Mouse (Mus musculus): ENCODE results near the gene Wrap73. TPM values are rescaled to one million over a fixed set of nuclear protein-coding genes. Genes with fewer than 3 reads are reported as not detected.

The Wrap73 gene
- polyA plus RNA-seq, 1 experiment from 2014 or later, result 48.5 TPM

DNA sequence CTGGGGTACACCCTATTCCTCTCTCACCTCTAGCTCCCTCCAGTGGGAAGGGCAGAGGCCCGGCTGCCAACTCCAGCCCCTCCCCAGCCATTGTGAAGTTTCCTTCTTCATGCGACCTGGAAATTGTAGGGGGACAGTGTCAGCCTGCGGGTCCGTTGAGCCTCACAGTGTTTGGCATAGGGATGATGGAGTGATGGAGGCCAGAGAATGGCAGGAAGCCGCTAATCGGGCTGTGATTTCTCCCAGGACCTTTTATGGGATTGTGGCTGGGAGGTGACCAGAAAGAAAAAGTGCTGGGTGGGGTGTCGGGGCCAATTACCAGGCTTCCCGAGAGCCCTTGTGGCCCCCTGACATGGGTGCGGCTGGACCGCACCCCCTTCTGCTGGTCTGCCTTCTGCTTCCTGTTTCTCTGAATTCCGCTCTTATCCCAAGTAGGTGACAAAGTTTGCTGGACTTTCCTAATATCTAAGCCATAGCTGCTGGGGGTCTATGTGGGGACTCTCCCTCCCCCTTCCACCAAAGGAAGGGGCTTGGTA is 43.9 kb downstream of the Wrap73 start:
- ATAC-seq (ENCODE audit: insufficient number of reproducible peaks, insufficient read depth, low FRiP score, low TSS enrichment, low read depth), result no peak
- Histone ChIP-seq H3K27ac (no peak overlapping the region), H3K9ac (replicated peaks) (no peak overlapping the region), H3K9me3 (no peaks in the 10 kb centered on the region), H3K27me3 (no peaks in the 10 kb centered on the region), H3K36me3 (peaks cover 72% of the 10 kb centered on the region), H3K4me3 (replicated peaks) (no peak overlapping the region), H3K4me2 (no peak overlapping the region), H3K4me1 (replicated peaks) (no peaks in the 10 kb centered on the region; the same call in 1 of the 2 replicates)
- WGBS, result 51% methylated on average over 11 of the region's 11 CpGs

DNA sequence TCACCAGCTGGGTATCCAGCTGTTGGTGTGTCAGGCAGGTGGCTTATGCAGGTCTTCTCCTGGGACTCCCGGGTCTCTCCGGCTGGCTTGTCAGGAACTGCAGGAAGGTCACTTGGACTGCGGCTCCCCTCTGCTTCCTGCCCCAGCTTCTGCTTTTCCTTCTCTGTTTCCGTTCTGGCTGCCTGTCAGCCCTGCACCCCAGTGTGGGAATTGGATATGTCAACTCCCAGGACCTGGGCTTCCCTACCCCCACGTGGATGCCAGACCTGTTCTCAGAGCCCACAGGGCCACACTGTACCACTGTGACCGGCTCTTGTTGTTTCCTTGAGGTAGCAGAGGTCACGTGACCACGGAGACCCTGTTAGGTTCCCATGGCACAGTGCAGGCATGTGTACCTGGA is 46.8 kb downstream of the Wrap73 start:
- Histone ChIP-seq H3K4me3 (replicated peaks) (no peak overlapping the region), H3K9ac (replicated peaks) (no peak overlapping the region), H3K27me3 (no peaks in the 10 kb centered on the region), H3K4me1 (replicated peaks) (no peaks in the 10 kb centered on the region; the same call in 1 of the 2 replicates), H3K4me2 (no peak overlapping the region), H3K27ac (no peak overlapping the region), H3K36me3 (peaks cover 71% of the 10 kb centered on the region), H3K9me3 (no peaks in the 10 kb centered on the region)
- 76% methylated on average over 8 of the region's 8 CpGs for WGBS
- no peak for ATAC-seq (ENCODE audit: insufficient number of reproducible peaks, insufficient read depth, low FRiP score, low TSS enrichment, low read depth)

DNA sequence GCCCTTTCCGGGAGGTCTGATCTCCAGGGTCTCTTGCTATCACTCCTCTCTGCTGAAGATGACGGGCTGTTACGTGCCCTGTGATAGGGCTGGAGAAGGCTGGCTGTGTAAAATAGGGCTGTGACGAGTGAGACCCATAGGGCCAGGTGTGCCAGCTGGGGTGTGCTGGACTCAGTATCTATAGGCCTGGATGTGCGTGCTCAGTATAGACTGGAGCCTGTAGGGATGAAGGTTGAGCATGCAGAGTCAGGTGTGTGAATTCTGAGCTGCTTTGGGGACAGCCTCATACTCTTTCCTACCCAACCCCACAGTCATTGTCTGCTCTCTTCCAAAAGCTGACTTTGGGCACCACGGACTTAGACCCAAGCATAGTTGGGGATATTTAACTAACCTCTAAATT is 55.8 kb downstream of the Wrap73 start:
- Histone ChIP-seq H3K9ac (replicated peaks) (no peak overlapping the region), H3K27ac (peak overlapping the region; percentile 79; the same call in 1 of the 2 replicates), H3K4me2 (no peak overlapping the region), H3K9me3 (no peaks in the 10 kb centered on the region), H3K4me1 (replicated peaks) (peaks cover 19% of the 10 kb centered on the region), H3K4me3 (replicated peaks) (no peak overlapping the region), H3K36me3 (peaks cover 21% of the 10 kb centered on the region; the same call in 1 of the 2 replicates), H3K27me3 (no peaks in the 10 kb centered on the region)
- no peak for ATAC-seq (ENCODE audit: insufficient number of reproducible peaks, insufficient read depth, low FRiP score, low TSS enrichment, low read depth)
- WGBS, result 74% methylated on average over 6 of the region's 6 CpGs

DNA sequence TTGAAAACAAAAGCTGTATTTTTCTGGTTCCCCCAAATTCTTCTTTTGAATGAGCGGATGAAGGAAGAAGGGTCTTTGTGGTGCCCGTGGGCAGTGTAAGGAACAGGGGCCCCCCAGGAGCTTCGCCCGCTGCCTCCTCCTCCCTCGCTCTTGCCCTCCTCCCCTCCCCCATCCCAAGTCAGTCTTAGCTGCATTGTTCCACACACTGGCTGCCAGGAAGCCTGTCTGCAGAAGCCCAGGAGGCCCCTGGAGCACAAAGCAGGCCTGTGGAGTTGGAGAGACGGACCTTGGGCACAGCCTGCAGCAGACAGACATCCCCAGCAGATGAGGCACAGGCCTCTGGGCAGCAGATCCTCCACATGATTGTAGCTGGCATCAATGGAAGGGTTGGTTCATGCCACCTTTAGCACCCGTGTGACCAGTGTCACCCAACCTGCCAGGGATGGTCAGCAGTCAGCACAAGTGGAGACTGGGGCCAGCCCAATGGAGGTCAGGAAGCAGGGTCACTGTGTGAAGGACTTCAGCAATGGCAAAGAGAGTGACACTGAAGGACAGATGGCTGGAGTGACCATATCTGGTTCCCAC is 56.3 kb downstream of the Wrap73 start:
- Histone ChIP-seq H3K4me3 (replicated peaks) (no peak overlapping the region), H3K9ac (replicated peaks) (no peak overlapping the region), H3K27ac (peak overlapping the region; percentile 79), H3K36me3 (peaks cover 21% of the 10 kb centered on the region; the same call in 1 of the 2 replicates), H3K4me2 (no peak overlapping the region), H3K27me3 (no peaks in the 10 kb centered on the region), H3K4me1 (replicated peaks) (peaks cover 19% of the 10 kb centered on the region), H3K9me3 (no peaks in the 10 kb centered on the region)
- no peak for ATAC-seq (ENCODE audit: insufficient number of reproducible peaks, insufficient read depth, low FRiP score, low TSS enrichment, low read depth)
- WGBS, result 52% methylated on average over 7 of the region's 7 CpGs

DNA sequence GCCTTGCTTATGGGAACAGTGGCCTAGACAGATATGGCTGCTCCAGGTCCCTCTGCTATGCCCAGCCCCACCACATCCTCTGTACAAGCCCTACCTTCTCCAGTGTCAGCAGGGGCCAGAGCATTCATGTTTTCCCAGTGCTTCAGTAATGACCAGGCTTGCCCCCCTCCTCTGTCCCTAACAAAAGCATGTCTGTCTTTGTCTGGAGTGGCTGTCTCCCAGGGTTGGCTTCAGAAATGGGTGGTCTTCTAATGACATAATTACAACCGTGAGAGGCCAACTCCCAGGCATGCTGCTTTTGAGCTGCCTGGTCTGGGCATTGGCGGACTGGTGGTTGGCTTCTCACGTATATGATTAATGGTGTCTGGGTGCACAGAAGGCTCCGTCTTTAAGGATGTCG is 59.3 kb downstream of the Wrap73 start:
- WGBS, result 74% methylated on average over 5 of the region's 5 CpGs
- Histone ChIP-seq H3K27ac (no peak overlapping the region), H3K4me3 (replicated peaks) (no peak overlapping the region), H3K4me1 (replicated peaks) (peaks cover 19% of the 10 kb centered on the region), H3K36me3 (peaks cover 6% of the 10 kb centered on the region; the same call in 1 of the 2 replicates), H3K9ac (replicated peaks) (no peak overlapping the region), H3K9me3 (no peaks in the 10 kb centered on the region), H3K4me2 (no peak overlapping the region), H3K27me3 (no peaks in the 10 kb centered on the region)
- no peak for ATAC-seq (ENCODE audit: insufficient number of reproducible peaks, insufficient read depth, low FRiP score, low TSS enrichment, low read depth)

DNA sequence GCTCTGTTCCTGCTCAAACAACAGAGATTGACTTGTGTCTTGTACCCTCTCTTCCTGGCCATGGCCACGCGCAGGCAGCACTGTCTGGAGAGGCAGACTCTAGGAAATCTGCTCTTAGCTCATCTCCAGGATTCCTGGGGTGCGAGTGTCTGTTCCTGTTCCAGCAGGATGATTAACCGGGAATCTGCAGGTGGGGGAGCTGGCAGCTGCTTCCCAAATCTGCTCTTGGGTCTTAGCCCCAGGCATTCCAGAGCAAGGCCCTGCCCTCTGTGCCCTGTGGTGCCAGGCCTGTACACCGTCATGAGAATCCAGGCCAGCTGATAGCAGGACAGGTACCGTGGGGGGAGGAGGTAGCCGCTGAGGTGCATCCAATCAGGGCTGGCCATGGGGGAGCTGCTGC is 62.4 kb downstream of the Wrap73 start:
- ATAC-seq (ENCODE audit: insufficient number of reproducible peaks, insufficient read depth, low FRiP score, low TSS enrichment, low read depth), result no peak
- 87% methylated on average over 7 of the region's 7 CpGs for WGBS
- Histone ChIP-seq H3K4me2 (no peak overlapping the region), H3K4me3 (replicated peaks) (no peak overlapping the region), H3K36me3 (no peaks in the 10 kb centered on the region), H3K27ac (no peak overlapping the region), H3K9ac (replicated peaks) (no peak overlapping the region), H3K9me3 (no peaks in the 10 kb centered on the region), H3K4me1 (replicated peaks) (peaks cover 9% of the 10 kb centered on the region), H3K27me3 (no peaks in the 10 kb centered on the region)

DNA sequence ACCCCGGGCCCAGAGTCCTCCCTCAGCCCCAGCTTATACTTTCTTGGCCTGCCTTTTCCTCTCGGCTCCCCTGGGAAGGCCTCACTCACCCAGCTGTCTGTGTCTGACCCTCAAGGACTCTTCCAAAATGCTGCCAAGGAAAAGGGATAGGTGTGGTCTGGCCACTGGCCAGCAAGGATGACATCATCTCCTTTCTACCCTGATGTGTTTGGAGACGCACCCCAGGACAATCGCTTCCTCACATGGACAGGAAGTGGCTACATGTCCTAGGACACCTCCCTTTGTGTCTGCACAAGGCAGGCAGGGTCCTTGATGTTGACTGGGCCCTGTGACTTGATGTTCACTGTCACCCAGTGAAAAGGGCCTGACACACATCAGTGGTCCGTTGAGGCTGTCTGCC is 63.2 kb downstream of the Wrap73 start:
- Histone ChIP-seq H3K36me3 (no peaks in the 10 kb centered on the region), H3K27me3 (no peaks in the 10 kb centered on the region), H3K27ac (no peak overlapping the region), H3K4me2 (no peak overlapping the region), H3K4me3 (replicated peaks) (no peak overlapping the region), H3K9ac (replicated peaks) (no peak overlapping the region), H3K9me3 (no peaks in the 10 kb centered on the region), H3K4me1 (replicated peaks) (peaks cover 12% of the 10 kb centered on the region)
- ATAC-seq (ENCODE audit: insufficient number of reproducible peaks, insufficient read depth, low FRiP score, low TSS enrichment, low read depth), result no peak
- WGBS, result 78% methylated on average over 5 of the region's 5 CpGs

DNA sequence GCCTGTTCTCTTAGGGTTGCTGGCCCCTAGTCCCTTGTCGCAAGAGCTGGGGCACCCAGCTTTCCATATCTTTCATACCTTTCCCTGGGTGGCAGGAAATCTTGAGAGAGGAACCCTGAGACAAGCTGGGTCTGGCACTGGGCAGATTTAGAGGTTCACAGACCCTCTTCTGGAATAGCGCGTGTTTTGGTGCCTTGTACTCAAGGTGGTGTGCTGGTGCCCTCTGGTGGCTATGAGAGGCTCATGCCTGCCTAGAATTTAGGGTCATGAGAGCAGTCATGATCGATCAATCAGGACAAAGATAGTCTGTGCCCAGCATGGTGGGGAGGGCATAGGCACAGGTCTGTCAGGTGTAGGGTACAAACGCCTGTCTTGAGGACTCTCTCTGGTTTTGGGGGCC is 65.1 kb downstream of the Wrap73 start:
- Histone ChIP-seq H3K27ac (no peak overlapping the region), H3K9ac (replicated peaks) (0 out of 2 replicates have a peak overlapping the region, but pooled peaks have one; percentile 34), H3K36me3 (no peaks in the 10 kb centered on the region; the same call in 1 of the 2 replicates), H3K4me1 (replicated peaks) (peaks cover 20% of the 10 kb centered on the region), H3K4me2 (no peak overlapping the region), H3K27me3 (no peaks in the 10 kb centered on the region), H3K4me3 (replicated peaks) (no peak overlapping the region), H3K9me3 (no peaks in the 10 kb centered on the region)
- no peak for ATAC-seq (ENCODE audit: insufficient number of reproducible peaks, insufficient read depth, low FRiP score, low TSS enrichment, low read depth)
- 12% methylated on average over 5 of the region's 5 CpGs for WGBS

DNA sequence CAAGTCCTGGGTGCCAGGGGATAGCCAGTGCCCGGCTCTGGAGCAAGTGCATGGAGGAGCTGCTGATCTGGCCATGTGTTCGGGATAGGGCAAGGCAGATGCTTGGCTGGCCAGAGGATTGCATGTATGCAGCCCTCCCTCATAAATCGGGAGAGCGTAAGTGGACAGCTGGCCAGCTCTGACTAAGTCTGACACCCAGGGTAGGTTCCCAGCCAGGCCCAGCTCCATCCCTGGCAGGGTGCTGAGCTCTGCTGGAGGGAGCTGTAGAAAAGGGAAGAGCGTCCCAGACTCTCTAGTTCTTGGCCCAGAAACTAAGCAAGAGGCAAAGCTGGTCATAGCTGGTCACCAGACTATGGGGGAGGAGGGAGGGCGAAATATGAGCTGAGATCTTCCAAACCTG is 66.9 kb downstream of the Wrap73 start:
- no peak overlapping the region for H3K4me3 ChIP-seq (replicated peaks)
- H3K27me3 ChIP-seq, result no peaks in the 10 kb centered on the region
- H3K9ac ChIP-seq (replicated peaks), result no peak overlapping the region; the same call in 1 of the 2 replicates
- no peak for ATAC-seq (ENCODE audit: insufficient number of reproducible peaks, insufficient read depth, low FRiP score, low TSS enrichment, low read depth)
- H3K9me3 ChIP-seq, result no peaks in the 10 kb centered on the region
- peaks cover 26% of the 10 kb centered on the region for H3K4me1 ChIP-seq (replicated peaks)
- no peaks in the 10 kb centered on the region; the same call in 1 of the 2 replicates for H3K36me3 ChIP-seq
- no peak overlapping the region for H3K27ac ChIP-seq
- H3K4me2 ChIP-seq, result no peak overlapping the region
- WGBS, result 61% methylated on average over 6 of the region's 6 CpGs

DNA sequence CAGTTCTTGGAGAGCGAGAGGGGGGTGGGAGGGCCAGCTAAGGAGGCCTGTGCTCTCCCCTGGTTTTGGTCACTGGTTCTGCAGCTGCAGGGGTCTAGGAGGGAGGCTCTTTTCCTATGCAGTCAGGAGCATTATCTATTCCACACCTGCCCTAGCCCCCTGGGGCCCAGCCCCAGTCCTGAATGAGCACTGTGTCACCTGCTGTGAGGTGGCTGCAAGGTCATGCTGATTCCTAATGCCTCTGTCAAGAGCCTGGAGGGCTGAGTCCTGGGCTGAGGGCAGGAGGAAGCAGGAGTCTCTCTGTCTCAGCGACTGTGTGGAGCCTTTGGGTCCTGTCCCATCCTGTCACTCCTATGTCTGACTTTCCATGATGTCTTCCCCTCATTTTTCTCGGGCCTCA is 67.7 kb downstream of the Wrap73 start:
- H3K4me2 ChIP-seq, result no peak overlapping the region
- H3K27ac ChIP-seq, result no peak overlapping the region
- no peaks in the 10 kb centered on the region for H3K9me3 ChIP-seq
- no peak overlapping the region for H3K4me3 ChIP-seq (replicated peaks)
- 15% methylated on average over 3 of the region's 3 CpGs for WGBS
- peaks cover 34% of the 10 kb centered on the region for H3K4me1 ChIP-seq (replicated peaks)
- no peaks in the 10 kb centered on the region for H3K27me3 ChIP-seq
- H3K9ac ChIP-seq (replicated peaks), result no peak overlapping the region
- no peaks in the 10 kb centered on the region; the same call in 1 of the 2 replicates for H3K36me3 ChIP-seq
- no peak for ATAC-seq (ENCODE audit: insufficient number of reproducible peaks, insufficient read depth, low FRiP score, low TSS enrichment, low read depth)

DNA sequence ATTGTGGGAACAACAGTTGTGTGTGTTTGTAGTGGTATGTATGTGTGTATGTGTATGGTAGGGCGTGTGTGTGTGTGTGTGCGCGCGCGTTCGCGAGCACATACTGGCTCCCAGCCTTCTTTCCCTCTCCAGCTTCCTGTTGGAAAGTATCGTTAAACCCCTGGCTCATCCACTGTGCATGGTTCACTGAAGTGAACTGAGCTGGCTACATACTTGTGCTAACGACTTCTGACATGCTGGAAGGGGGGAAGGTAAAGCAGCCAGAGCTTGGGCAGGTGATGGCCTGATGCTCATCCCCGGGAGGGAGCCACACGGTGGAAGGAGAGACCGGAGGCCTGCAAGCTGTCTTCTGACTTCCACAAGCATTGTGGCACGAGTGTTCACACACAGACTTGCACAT is 69.3 kb downstream of the Wrap73 start:
- Histone ChIP-seq H3K9me3 (no peaks in the 10 kb centered on the region), H3K4me1 (replicated peaks) (peaks cover 34% of the 10 kb centered on the region), H3K27me3 (no peaks in the 10 kb centered on the region), H3K4me3 (replicated peaks) (no peak overlapping the region), H3K36me3 (no peaks in the 10 kb centered on the region; the same call in 1 of the 2 replicates), H3K9ac (replicated peaks) (no peak overlapping the region), H3K4me2 (no peak overlapping the region), H3K27ac (0 out of 2 replicates have a peak overlapping the region, but pooled peaks have one; percentile 59)
- WGBS, result 75% methylated on average over 13 of the region's 13 CpGs
- ATAC-seq (ENCODE audit: insufficient number of reproducible peaks, insufficient read depth, low FRiP score, low TSS enrichment, low read depth), result no peak

DNA sequence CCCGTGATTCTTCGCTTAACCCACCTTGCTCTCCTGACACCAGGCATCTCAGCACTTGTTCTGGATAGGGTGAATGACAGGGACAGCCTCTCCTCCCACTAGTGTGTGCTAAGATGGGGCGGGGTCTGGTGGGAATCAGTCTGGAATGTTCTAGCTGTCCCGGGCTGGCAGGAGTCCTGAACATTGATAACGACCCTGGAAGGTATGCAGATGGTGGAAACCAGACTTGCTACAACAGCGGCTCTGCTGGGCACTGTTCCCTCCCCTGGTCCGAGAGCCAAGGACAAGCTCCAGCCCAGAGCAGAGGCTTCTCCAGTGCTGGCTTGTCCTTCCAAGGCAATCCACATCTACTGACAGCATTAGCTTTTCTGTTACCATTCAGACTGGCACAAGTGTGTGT is 71.4 kb downstream of the Wrap73 start:
- Histone ChIP-seq H3K4me2 (no peak overlapping the region), H3K9ac (replicated peaks) (no peak overlapping the region), H3K4me3 (replicated peaks) (no peak overlapping the region), H3K4me1 (replicated peaks) (peaks cover 46% of the 10 kb centered on the region), H3K9me3 (no peaks in the 10 kb centered on the region), H3K27ac (peak overlapping the region; percentile 41; the same call in 1 of the 2 replicates), H3K36me3 (no peaks in the 10 kb centered on the region; the same call in 1 of the 2 replicates), H3K27me3 (no peaks in the 10 kb centered on the region)
- 54% methylated on average over 7 of the region's 7 CpGs for WGBS
- no peak for ATAC-seq (ENCODE audit: insufficient number of reproducible peaks, insufficient read depth, low FRiP score, low TSS enrichment, low read depth)
